Mouse (Mus musculus) embryonic facial prominence, embryonic 11.5 days (tissue): ENCODE measurements at regions not wholly inside any gene's neighbourhood (a gene's known extent, or its start where the extent isn't known, plus 50 kb on each side); places are given as distances from the start of the nearest gene placed in this dataset. TPM values are rescaled to one million over a fixed set of nuclear protein-coding genes. Genes with fewer than 3 reads are reported as not detected.
"Not testable (repeated sequence)": the region's sequence is repeated elsewhere in the genome, so short reads cannot be mapped to it uniquely, and the experiment has no call there.

ENCODE experiments used
- ATAC-seq: fragments of 200-750 bp; cut with Nextera tagmentation; replicated peaks from 2 replicates; pipeline ENCODE4 v1.8.0; 2017; ENCODE audit warnings: low read depth; ENCODE audit not compliant: insufficient number of reproducible peaks, low FRiP score, low TSS enrichment
- DNase-seq: peaks from one replicate; pipeline ENCODE4 v3.0.0-alpha.2; 2015; ENCODE audit warnings: low spot score
- H3K27ac ChIP-seq: fragments of 300-500 bp; sonication (generic); replicated peaks from 2 replicates; pipeline ENCODE4 v1.5.1; 2014; ENCODE audit warnings: mild to moderate bottlenecking, low read depth, low read length, control low read depth
- H3K27me3 ChIP-seq: fragments of 300-500 bp; sonication (generic); 2 replicates; pipeline ENCODE4 v1.6.1; 2014; ENCODE audit warnings: mild to moderate bottlenecking, low read length, moderate library complexity, mixed read lengths; ENCODE audit not compliant: control insufficient read depth, insufficient read depth
- H3K36me3 ChIP-seq: fragments of 300-500 bp; sonication (generic); replicated peaks from 2 replicates; pipeline ENCODE4 v1.6.1; 2014; ENCODE audit warnings: low read depth, mild to moderate bottlenecking, low read length, moderate library complexity, mixed read lengths; ENCODE audit not compliant: control insufficient read depth, insufficient read depth
- H3K4me1 ChIP-seq: fragments of 300-500 bp; sonication (generic); 2 replicates; pipeline ENCODE4 v1.6.1; 2014; ENCODE audit warnings: low read length, mixed read lengths; ENCODE audit not compliant: control insufficient read depth, insufficient read depth
- H3K4me2 ChIP-seq: fragments of 300-500 bp; sonication (generic); 2 replicates; pipeline ENCODE4 v1.6.1; 2014; ENCODE audit warnings: low read depth, mild to moderate bottlenecking, control low read depth, low read length, moderate library complexity
- H3K4me3 ChIP-seq: fragments of 300-500 bp; sonication (generic); 2 replicates; pipeline ENCODE4 v1.5.1; 2014; ENCODE audit warnings: low read depth, low read length, control low read depth
- H3K9ac ChIP-seq: fragments of 300-500 bp; sonication (generic); replicated peaks from 2 replicates; pipeline ENCODE4 v1.6.1; 2014; ENCODE audit warnings: mild to moderate bottlenecking, control low read depth, low read length
- H3K9me3 ChIP-seq: fragments of 300-500 bp; sonication (generic); replicated peaks from 2 replicates; pipeline ENCODE4 v1.6.1; 2016; ENCODE audit warnings: mild to moderate bottlenecking, low read length, inconsistent platforms, mixed read lengths; ENCODE audit not compliant: control insufficient read depth
- WGBS: fragments of 180-500 bp; shearing (Covaris S2); extraction: QIAGEN DNeasy Blood & Tissue Kit; methylation state at CpG from one replicate; pipeline ENCODE4 v1.1.7; 2014; 5-methylcytosine and 5-hydroxymethylcytosine counted together
- microRNA-seq: library from miRNA; unstranded; fragments of <30 nt; microRNA quantifications from one replicate; pipeline ENCODE4, GENCODE M21; 2016; ENCODE audit warnings: borderline number of aligned reads

GRCm38 (mm10) chr13:62077951-62078671 is 51.6 kb upstream of the Zfp808 start:
- 62% methylated on average over 2 of the region's 2 CpGs for whole genome bisulfite sequencing
- not testable (repeated sequence) for H3K9ac ChIP-seq, H3K27me3 ChIP-seq, H3K27ac ChIP-seq, H3K4me2 ChIP-seq, H3K36me3 ChIP-seq, H3K4me1 ChIP-seq, H3K4me3 ChIP-seq, H3K9me3 ChIP-seq, ATAC-seq, DNase-seq

DNA sequence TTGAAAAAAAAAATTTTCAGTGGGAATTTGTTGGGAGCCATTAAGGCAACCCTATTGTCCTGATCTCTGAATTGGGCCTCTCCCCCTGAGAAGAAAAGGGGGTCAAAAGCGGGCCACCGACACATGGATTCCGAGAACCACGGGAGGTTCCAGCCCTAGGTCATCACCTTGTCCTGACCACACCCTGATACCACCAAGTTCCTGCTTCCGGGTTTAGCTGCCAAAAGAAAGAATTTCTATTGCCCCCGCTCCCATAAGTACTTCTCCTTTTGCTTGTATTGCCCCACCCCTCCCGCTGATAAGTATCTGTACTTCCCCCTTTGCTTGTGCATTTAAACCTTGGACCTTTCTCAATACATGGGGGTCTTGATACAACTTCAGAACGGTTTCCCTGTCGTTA is 50.8 kb upstream of the Zfp808 start:
- H3K36me3 ChIP-seq, H3K4me2 ChIP-seq, H3K27ac ChIP-seq, H3K4me1 ChIP-seq, H3K4me3 ChIP-seq, ATAC-seq, H3K9ac ChIP-seq, DNase-seq, H3K27me3 ChIP-seq, H3K9me3 ChIP-seq: not testable (repeated sequence)
- WGBS, result 90% methylated on average over 9 of the region's 9 CpGs

Small RNA genes lying in the stretch of these regions (microRNA-seq; reads per million reads assigned to microRNA genes)
- gene Gm25649, result not detected
